Mouse (Mus musculus): ENCODE data around the gene Osbpl3.
A peak's percentile ranks its signal among the peaks of the same experiment; 100 is the strongest.

Gene Osbpl3

GRCm38 (mm10) chr6:50328901-50329300 lies 127.1 kb downstream of the Osbpl3 start:
- DNase-seq: peak; percentile 5

DNA sequence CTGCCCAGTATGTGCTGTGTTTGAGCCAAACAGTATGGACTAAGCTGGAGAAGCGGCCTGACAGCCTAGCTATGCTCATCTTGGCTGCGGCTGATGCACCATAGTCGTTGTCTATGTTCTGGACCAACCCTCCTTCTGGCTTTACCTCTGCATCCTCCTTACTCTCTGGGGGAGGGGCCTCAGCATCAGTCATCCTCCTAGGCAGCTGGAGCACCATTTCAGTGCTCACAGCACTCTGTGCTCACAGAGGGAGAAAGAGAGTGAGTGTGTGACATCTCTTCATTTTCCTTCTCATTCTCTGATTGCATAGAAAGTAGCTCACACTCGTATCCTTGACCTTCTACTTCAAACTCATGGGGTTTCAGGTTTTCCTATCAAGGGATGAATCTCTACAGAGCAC lies 129.8 kb downstream of the Osbpl3 start:
- no peak for DNase-seq

- no peak for DNase-seq
Observed at GRCm38 (mm10) chr6:50325485-50325884, 130.5 kb downstream of the Osbpl3 start.

DNA sequence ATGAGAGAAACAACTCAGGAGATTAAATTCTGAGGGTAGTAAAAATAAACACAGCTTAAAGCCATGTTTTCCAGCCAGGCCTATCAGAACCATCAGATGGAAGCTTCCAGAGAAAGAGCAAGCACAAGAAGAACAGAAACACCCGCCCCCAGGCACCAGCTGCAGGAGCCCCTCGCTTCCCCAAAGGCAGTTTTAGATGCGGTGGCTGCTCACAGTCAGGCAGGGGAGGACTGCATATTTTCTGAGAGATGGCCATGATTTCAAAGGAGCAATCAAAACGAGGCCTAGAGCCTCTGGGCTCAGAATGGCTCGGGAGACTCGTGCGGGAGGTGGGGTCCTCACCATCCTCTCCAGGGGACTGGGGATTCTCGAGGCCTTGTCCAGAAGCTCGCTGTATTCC lies 133.4 kb downstream of the Osbpl3 start:
- DNase-seq: no peak

GRCm38 (mm10) chr6:50321739-50322138 lies 134.3 kb downstream of the Osbpl3 start:
- DNase-seq: no peak

DNA sequence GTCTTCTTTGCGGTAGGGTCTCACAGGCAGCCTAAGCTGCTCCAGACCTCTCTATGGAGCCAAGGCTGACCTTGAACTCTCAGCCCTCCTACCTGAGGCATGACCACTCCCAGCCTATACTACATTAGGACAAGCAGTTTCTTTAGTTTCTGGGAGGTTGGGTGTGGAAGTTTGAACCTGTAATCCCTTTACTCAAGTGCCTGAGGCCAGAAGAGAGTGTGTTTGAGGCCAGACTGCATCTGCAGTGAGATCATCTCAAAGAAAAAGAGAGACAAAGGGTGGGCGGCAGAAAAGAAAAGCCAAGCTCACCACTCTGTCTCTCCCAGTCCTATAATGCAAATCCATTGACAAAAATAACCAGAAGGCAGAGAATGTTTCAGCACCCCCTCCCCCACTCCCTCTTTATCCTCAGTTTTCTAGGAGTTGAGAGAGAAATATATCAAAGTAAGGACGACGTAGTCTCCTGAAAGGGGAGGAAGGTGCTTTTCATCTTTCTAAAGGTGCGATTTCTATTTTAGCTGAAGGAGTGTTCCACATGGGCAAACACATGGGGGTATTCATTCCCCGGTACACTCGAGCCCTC lies 137.3 kb downstream of the Osbpl3 start:
- DNase-seq: no peak

DNA sequence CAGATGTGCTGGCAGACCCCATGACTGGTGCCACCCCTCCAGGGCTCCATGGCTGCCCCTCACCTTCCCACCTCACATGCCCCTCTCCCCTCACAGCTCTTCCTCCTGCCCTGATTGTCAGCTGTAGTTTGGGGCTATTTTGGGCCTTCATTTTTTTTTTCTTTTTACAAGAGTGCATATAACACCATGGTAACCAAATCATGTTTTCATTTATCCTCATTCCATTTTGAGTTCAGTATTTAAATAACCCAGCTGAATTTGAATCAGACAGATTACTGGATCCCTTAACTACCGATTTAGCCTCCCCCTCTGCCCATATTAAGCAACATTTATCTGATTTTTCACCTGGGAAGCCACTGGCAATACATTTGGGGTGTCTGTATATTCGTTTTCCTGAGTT lies 137.9 kb downstream of the Osbpl3 start:
- no peak for DNase-seq

GRCm38 (mm10) chr6:50316795-50317505 lies 139.1 kb downstream of the Osbpl3 start:
- no peak for DNase-seq

DNA sequence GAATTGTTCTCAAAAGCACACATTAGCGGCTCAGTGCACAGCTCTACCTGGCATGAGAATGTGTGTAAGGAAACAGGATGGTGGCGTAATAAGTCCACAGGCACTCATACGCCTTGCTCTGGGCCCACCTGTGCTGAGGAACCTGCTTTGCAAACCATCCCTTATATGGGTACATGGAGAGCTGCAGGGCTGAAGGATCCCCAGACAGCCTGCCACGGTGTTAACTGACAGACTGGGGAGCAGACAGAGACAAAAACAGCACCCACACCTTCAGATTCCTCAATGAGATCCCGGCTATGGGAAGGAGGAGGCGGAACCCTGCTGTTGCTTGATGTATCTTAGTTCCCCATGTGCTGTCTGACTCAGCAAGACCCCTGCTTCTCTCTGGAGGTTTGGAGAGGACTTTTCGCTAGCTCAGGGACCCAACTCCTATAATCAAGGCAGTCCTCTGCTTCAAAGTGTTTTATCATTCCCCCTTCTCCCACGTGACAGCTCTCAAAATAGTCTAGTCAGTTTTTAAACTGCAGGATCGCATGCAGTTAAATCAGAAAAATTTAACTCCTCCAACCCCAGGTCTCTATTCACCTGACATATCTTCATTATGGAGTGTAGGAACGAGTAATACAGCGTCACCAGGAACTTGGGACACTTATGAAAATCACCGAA lies 141.5 kb downstream of the Osbpl3 start:
- no peak for DNase-seq

DNA sequence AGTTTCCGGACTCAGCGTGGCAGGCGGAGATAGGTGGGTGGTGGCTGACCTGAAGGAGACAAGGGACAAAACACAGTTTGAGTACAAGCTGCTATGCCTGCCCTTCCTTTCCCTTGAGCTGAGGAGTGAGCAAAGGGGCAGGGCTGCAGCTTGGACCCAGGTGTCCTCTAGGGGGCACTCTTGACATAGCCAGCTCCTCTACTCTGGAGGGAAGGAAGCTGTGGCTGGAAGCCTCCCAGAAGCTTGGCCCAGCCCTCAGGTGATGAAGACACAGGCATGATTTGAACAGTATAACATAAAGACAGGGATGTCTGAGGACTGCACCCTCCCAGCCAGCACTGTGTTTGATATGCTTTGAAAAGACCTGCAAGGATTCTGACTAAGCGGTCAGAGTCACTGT lies 143.4 kb downstream of the Osbpl3 start:
- DNase-seq: peak; percentile 84

- DNase-seq: peak; percentile 40
Observed at GRCm38 (mm10) chr6:50309019-50309418, 147.0 kb downstream of the Osbpl3 start.

GRCm38 (mm10) chr6:50306625-50307024 lies 149.4 kb downstream of the Osbpl3 start:
- DNase-seq: no peak

GRCm38 (mm10) chr6:50304949-50305491 lies 151.0 kb downstream of the Osbpl3 start:
- DNase-seq: peak; percentile 80

DNA sequence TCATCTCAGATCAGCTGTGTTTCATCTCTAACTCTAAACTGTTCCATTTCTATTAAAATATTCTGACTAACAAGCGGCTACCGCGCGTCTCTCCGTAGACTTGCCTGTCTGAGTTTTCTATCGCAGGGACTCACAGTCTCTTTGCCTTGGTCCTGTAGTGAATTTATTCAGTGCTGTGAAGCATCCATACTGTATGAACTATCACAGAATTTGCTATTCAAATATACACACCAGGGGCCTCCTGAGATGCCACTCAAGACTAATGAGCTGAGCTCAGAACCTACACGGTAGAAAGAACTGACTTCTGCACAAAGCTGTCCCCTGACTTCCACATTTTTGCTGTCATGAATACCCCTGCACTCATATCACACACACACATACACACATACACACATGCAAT lies 154.9 kb downstream of the Osbpl3 start:
- DNase-seq: no peak

- no peak for DNase-seq
Observed at GRCm38 (mm10) chr6:50300622-50301021, 155.4 kb downstream of the Osbpl3 start.

DNA sequence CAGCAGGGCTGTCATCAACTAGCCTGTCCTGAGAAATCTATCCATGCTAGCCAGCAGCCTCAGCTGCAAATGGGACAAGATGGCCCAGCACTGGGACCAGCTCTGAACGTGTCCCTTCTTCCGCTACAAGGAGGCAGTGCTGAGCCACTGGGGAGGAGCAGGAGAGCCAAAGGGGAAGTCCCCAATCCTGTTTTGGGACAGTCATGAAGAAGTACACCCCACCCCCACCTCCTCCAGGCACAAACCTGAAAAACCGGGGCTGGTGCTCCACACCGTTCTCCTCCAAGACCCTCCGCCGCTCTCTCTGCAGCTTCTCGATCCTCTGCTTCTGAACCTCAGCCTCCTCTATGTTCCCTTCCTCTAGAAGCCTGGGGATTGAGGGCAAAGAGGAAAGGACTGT lies 156.9 kb downstream of the Osbpl3 start:
- no peak for DNase-seq

DNA sequence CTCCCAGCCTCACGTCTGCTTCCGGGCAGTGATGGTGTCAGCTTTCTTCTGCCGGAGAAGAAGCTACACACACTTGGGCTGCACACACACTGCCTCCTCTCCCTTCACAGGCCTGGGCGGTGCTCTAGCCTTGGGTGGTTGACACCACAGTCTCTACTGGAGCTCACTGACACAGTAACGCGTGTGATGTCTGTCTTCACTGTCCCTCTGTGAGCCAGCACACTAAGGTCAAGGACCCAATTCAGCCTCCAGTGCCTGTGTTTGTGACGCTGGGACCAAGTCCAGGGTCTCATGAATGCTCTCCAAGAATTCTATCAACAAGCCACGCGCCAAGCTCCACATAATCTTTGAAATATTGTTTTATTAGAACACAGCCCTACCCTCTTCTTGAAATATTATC lies 158.3 kb downstream of the Osbpl3 start:
- DNase-seq: no peak

GRCm38 (mm10) chr6:50295136-50295535 lies 160.9 kb downstream of the Osbpl3 start:
- DNase-seq: no peak

DNA sequence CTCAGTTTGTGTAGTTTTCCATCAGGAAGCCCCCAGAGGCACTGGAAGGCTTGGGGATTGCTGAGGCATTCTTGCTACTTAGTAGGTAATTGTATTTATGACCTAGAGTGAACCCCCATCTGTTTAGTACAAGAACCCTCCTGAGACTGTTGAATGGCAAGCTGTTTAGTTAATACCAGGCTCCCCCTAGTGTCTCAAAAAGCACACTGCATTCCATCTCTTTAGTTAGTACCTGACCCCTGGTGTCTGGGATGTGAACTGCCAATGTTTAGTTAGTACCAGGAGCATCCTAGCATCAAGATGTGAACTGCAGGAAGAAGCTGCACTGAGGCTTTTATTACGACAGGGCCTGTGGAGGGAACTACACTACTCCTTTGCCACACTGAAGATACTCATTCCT lies 161.9 kb downstream of the Osbpl3 start:
- peak; percentile 82 for DNase-seq

GRCm38 (mm10) chr6:50291650-50292049 lies 164.4 kb downstream of the Osbpl3 start:
- DNase-seq: no peak

- DNase-seq: no peak
Observed at GRCm38 (mm10) chr6:50286881-50287280, 169.1 kb downstream of the Osbpl3 start.

GRCm38 (mm10) chr6:50279642-50280041 lies 176.4 kb downstream of the Osbpl3 start:
- no peak for DNase-seq

- no peak for DNase-seq
Observed at GRCm38 (mm10) chr6:50273947-50274346, 182.1 kb downstream of the Osbpl3 start.

DNA sequence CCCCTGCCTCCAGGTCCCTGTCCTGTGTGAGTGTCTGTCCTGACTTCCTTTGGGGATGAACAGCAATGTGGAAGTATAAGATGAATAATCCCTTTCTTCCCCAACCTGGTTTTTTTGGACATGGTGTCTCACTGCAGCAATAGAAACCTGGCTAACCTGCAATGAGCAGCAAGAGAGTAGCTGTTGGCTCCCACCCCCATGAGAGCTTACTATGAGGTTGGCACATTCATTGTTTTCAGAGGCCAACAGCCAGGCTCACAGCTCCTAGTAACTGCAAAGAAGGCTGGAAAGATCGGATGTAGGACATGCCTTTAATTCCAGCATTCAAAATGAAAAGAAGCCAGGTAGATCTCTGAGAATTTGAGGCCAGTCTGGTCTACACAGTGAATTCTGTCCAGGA lies 182.6 kb downstream of the Osbpl3 start:
- DNase-seq: no peak

Measured in lung, postnatal 14 days (tissue).